Mouse (Mus musculus) myocyte (in vitro differentiated cells): ENCODE measurements around the gene Rab9.

Experiments
- CEBPB ChIP-seq: IDR thresholded peaks from 2 replicates; pipeline ENCODE4 v1.6.1; 2011; ENCODE audit warnings: mild to moderate bottlenecking, moderate library complexity; ENCODE audit not compliant: poor library complexity, insufficient read depth, severe bottlenecking
- E2F4 ChIP-seq: IDR thresholded peaks from one replicate; pipeline ENCODE4 v1.6.1; 2011; ENCODE audit warnings: mild to moderate bottlenecking, control low read depth, moderate library complexity; ENCODE audit not compliant: insufficient read depth
- MAX ChIP-seq: IDR thresholded peaks from one replicate; pipeline ENCODE4 v1.6.1; 2011; ENCODE audit warnings: low read depth, mild to moderate bottlenecking, control low read depth
- MYOD1 ChIP-seq, 3 experiments: IDR thresholded peaks; one replicate each; pipeline ENCODE4 v1.6.1; 2011; ENCODE audit warnings: control low read depth in 2 of 3, low read depth in 2 of 3, mild to moderate bottlenecking in 2 of 3, moderate library complexity in 1 of 3; ENCODE audit not compliant: insufficient read length in 2 of 3, control insufficient read depth in 1 of 3
- MYOG ChIP-seq, 3 experiments: IDR thresholded peaks; one replicate each; pipeline ENCODE4 v1.6.1; 2011; ENCODE audit warnings: control low read depth in 2 of 3, low read depth in 2 of 3, mild to moderate bottlenecking in 2 of 3; ENCODE audit not compliant: insufficient read length in 2 of 3, control insufficient read depth in 1 of 3, insufficient read depth in 1 of 3
- POLR2A ChIP-seq: IDR thresholded peaks from one replicate; pipeline ENCODE4 v1.6.1; 2011; ENCODE audit warnings: low read depth, mild to moderate bottlenecking, control low read depth, moderate library complexity; ENCODE audit not compliant: insufficient read length
- POLR2AphosphoS2 ChIP-seq: IDR thresholded peaks from one replicate; pipeline ENCODE4 v1.6.1; 2011; ENCODE audit warnings: low read depth, control low read depth; ENCODE audit not compliant: insufficient read length
- REST ChIP-seq: IDR thresholded peaks from one replicate; pipeline ENCODE4 v1.6.1; 2011; ENCODE audit warnings: mild to moderate bottlenecking, control low read depth, moderate library complexity; ENCODE audit not compliant: insufficient read depth, insufficient read length
- SRF ChIP-seq: IDR thresholded peaks from one replicate; pipeline ENCODE4 v1.6.1; 2011; ENCODE audit warnings: low read depth; ENCODE audit not compliant: control insufficient read depth, insufficient read length
- TCF12 ChIP-seq: IDR thresholded peaks from one replicate; pipeline ENCODE4 v1.6.1; 2011; ENCODE audit warnings: mild to moderate bottlenecking, control low read depth; ENCODE audit not compliant: poor library complexity, insufficient read depth, severe bottlenecking
- USF1 ChIP-seq: IDR thresholded peaks from one replicate; pipeline ENCODE4 v1.6.1; 2011; ENCODE audit warnings: low read depth, mild to moderate bottlenecking, control low read depth, moderate library complexity

GRCm38 (mm10) chrX:166407865-166408264 lies 71.8 kb downstream of the Rab9 start:
- no peak for TF ChIP-seq POLR2A
- no peak for TF ChIP-seq CEBPB
- TF ChIP-seq E2F4 = no peak
- TF ChIP-seq MYOD1 (IDR thresholded peaks at IDR 0.05; ENCODE audit: control insufficient read depth in 1 of 3, insufficient read length in 2 of 3, low read depth in 2 of 3) = no peak
- no peak for TF ChIP-seq USF1
- TF ChIP-seq POLR2AphosphoS2 = no peak
- TF ChIP-seq MAX = no peak
- no peak for TF ChIP-seq SRF
- TF ChIP-seq MYOG (IDR thresholded peaks at IDR 0.05; ENCODE audit: control insufficient read depth in 1 of 3, insufficient read depth in 1 of 3, insufficient read length in 2 of 3, low read depth in 2 of 3) = no peak
- no peak for TF ChIP-seq TCF12
- TF ChIP-seq REST = no peak
